Mouse (Mus musculus) CH12F3 (cell line): ENCODE measurements around the gene Fndc7.

ENCODE experiments used
- in situ Hi-C: fragments of 300-500 bp; cut with MboI; formaldehyde crosslinking; loops from 2 replicates; pipeline ENCODE4 v1.14.3; 2020; ENCODE audit warnings: low sequenced_read_pairs

The Fndc7 gene

GRCm38 (mm10) chr3:108805622-108806021 lies 84.2 kb downstream of the Fndc7 start:
- in situ Hi-C loops = no loop called here
